Mouse (Mus musculus): ENCODE measurements around the gene Lgals8.
A peak's percentile ranks its signal among the peaks of the same experiment; 100 is the strongest.

Gene Lgals8

DNA sequence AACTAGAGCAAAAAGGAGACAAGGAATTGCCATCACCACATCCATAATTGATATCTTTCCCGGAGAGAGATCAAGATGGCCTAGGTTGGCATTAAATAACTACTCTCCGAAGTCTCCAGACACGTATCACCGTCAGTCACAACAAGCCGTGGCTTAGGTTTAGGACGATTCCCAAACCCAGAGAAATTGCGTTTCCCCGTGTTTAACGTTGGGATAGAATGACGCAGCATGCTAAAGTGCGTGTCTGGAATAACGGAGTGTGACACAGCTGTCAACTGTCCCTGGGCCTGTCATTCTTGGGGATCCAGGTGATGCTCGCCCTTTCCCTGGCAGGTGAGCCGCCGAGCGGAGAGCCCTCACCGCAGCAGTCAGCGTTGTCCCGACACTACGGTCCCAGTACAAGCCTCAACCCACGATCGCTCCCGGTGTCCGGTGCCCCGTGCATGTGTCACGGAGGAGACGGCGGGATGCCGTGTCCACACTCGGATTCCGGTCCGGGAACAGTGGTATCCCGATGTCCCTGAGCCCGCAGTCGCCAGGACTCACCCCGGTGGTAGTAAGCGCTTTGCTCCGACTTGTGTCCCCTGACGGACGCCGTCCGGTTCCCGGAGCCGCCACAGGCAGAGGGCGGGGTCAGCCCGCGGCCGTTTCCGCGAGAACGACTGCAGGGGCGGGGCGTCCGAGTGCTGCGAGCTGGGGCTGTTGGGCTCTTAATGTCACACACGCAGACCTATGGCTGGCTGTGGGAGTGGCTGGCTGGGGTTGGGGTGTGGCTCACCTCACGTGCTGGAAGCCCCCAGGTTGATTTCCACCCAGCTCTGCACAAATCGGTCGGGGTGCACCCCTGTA, 3.6 kb downstream of the Lgals8 start:
- DNase-seq (ENCODE audit: low read depth): peak; percentile 81

DNA sequence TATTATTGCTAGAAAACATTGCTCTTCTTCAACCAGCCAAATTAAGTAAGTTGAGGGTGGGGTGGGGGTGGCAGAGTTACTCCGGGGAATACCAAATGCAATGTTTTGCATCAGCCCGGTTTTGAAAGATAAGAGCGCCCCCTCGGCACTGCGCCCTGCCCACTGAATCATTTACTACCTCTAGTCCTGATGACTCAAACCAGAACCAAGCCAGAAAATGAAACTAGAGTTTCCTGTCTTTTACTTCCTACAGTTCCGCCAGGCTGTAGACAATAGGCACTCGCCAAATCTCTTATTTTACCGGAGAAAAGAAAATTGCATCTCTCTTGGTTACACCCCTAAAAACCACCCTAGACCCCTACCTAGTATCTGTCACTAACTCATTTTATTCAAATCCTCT, 4.3 kb downstream of the Lgals8 start:
- peak; percentile 58 for DNase-seq (ENCODE audit: low read depth)

DNA sequence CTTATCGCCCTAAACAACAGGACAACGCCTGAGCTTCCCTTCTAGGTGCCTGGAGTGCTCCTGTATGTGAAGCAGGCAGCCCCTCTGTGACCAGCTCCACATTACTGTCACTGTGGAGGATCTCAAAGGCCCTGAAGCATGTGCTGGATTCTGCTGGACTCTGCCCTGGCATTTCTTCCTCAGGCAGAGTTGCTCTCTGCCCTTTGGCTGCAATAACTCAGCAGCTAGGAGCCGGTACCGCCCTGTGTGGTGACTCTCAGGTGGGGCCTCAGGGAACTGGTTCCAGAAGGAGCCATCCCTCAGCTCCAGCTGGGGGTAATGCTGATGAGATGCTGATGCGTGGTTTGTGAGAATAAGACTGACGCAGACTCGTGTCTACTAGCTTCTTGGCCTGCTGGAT, 8.0 kb downstream of the Lgals8 start:
- DNase-seq (ENCODE audit: low read depth): no peak

GRCm38 (mm10) chr13:12454686-12455390, 9.9 kb downstream of the Lgals8 start:
- no peak for DNase-seq (ENCODE audit: low read depth)

DNA sequence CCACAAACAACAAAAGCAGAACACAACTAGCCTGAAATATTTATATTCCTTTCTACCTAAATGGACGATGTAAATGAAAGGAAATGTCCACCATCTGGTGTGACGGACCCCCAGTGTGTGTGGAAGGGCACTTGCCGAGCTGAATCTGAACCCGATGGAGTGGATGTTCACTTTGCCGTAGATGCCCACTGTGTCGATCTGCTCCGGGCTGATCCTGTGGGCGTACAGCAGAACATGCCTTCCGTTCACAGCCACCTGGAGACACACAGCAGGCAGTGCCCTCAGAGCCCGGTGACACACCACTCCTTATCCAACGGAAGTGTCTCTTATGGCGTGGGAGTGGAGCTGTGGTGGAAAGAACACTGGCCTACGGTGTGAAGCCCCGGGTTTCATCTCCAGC, 11.6 kb downstream of the Lgals8 start:
- DNase-seq (ENCODE audit: low read depth): no peak

GRCm38 (mm10) chr13:12442008-12442587, 22.6 kb downstream of the Lgals8 start:
- DNase-seq (ENCODE audit: low read depth): peak; percentile 51

DNA sequence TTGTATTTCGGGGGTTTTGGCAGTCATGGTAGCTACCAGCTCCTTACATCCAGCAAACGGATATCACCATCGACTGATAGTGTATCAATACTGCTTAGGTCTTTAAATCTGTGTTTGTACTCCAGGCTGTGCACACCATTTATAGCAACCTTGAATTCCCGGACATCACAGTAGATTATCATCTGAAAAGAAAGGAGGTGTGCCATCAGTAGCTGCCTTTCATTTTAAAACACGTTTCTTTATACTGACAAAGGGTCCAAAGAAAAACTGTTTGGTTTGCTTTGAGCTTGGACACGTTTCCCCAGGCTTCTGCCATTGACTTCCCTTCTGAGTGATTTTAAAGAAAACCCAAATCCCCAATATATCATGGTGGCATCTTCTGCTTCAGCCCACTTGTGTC, 23.9 kb downstream of the Lgals8 start:
- DNase-seq (ENCODE audit: low read depth): no peak

GRCm38 (mm10) chr13:12439586-12439985, 25.2 kb downstream of the Lgals8 start:
- DNase-seq (ENCODE audit: low read depth): no peak

- DNase-seq (ENCODE audit: low read depth): no peak
Measured at GRCm38 (mm10) chr13:12433843-12434242, 30.9 kb downstream of the Lgals8 start.

DNA sequence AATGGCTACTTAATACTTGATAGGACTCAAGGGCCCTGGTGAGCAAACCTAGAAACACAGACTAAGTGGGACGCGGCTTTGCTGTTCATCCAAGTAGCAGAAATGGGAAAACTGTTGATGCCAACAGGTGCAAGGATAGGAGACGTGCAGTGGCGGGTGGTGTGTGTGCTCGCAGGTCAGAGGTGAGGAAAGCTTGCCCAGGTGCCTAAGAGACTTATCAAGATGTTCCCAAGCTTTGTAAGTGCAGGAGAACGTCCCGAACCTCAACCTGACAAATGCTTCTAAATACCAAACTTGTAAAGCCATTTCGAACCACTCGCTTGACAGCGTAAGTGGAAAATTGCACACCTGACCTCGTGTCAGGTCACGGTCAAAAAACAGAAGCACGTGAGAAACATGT, 36.2 kb downstream of the Lgals8 start:
- DNase-seq (ENCODE audit: low read depth): no peak

- DNase-seq (ENCODE audit: low read depth): no peak
Measured at GRCm38 (mm10) chr13:12420596-12420995, 44.1 kb downstream of the Lgals8 start.

DNA sequence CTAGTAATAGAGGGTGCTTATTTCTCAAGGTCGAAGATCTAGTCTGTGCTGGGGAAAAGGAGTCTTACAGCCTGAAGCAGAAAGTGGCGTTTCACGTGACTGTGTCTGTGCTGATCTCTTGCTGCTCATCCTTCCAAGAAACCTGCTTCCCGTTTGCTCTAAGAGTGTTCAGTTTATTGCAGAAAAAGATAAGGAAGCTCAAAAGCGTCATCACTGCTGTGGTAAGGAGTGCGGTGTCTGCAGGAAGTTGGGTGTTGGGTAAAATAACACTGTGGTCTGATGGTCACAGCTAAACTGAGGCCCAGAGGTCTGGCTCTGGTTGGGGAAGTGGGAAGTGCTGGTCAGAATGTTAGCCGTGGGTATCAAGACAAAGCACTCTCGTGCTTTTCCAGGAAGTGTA, 52.7 kb downstream of the Lgals8 start:
- no peak for DNase-seq (ENCODE audit: low read depth)

DNA sequence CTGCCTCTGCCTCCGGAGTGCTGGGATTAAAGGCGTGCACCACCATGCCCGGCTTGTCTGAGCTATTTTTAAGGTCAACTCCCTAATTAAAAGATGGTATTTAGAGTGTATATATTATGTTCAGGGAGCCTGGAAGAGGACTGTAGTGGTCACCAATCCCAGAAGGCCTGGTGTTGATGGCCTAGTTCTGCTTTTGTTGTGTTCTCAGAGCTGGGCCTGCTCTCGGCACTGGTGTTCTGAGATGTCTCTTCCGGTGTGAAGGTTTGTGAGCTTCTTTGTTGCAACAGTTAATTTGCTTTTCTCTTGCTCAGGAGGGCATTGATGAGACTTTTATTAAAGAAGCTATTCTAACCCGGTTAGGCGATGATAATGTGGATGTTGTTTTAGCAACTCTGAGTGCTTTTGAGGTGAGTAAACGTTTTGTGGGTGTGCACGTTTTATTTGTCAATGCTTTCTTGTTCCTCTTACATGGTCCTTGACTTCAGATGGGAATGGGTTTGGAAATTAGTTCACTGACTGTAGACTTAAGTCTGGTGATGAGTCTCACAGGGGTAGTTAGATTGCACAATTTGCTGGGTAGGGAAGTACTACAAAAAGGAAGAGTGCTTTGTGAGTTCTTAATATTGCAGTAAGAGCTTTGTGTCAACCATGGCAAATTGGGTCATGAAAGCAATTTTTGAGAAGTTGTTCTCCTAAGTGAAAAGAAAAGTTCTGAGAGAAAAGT, 56.2 kb downstream of the Lgals8 start:
- no peak for DNase-seq (ENCODE audit: low read depth)

DNA sequence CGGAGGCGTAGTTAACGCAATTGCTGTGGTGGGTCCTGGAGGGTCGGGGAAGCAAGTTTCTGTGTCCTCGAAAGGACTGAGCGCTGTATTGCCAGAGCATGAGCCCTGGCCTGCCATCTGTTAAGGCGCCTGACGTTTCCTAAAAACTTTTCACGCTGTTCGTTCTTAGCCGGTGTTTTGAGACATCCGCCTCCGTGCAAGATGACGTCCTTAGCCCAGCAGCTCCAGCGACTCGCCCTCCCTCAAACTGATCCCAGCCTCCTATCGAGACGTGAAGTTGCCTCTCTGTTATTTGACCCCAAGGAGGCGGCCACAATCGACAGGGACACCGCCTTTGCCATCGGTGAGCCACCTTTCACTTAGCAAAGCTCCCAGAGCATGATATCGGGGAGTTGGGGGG, 69.2 kb downstream of the Lgals8 start:
- DNase-seq (ENCODE audit: low read depth): no peak

- DNase-seq (ENCODE audit: low read depth): peak; percentile 98
Measured at GRCm38 (mm10) chr13:12394609-12395505, 69.9 kb downstream of the Lgals8 start, which contains the start of gene Heatr1. Heatr1 (plus strand) TSS chr13:12395027.

All from fibroblast of lung, adult 2 months (primary cell).